Mouse (Mus musculus) E14TG2a.4 (cell line): ENCODE results near the gene Map6.

Experiments
- CTCF ChIP-seq: conservative IDR thresholded peaks from 2 replicates; pipeline ENCODE4 v1.5.1; 2014; ENCODE audit warnings: low read length
- NANOG ChIP-seq: IDR thresholded peaks from 2 replicates; pipeline ENCODE4 v1.6.1; 2014; ENCODE audit warnings: borderline replicate concordance, low read length, mixed read lengths
- POU5F1 ChIP-seq: IDR thresholded peaks from 2 replicates; pipeline ENCODE4 v1.6.1; 2014; ENCODE audit warnings: low read length, borderline replicate concordance

DNA sequence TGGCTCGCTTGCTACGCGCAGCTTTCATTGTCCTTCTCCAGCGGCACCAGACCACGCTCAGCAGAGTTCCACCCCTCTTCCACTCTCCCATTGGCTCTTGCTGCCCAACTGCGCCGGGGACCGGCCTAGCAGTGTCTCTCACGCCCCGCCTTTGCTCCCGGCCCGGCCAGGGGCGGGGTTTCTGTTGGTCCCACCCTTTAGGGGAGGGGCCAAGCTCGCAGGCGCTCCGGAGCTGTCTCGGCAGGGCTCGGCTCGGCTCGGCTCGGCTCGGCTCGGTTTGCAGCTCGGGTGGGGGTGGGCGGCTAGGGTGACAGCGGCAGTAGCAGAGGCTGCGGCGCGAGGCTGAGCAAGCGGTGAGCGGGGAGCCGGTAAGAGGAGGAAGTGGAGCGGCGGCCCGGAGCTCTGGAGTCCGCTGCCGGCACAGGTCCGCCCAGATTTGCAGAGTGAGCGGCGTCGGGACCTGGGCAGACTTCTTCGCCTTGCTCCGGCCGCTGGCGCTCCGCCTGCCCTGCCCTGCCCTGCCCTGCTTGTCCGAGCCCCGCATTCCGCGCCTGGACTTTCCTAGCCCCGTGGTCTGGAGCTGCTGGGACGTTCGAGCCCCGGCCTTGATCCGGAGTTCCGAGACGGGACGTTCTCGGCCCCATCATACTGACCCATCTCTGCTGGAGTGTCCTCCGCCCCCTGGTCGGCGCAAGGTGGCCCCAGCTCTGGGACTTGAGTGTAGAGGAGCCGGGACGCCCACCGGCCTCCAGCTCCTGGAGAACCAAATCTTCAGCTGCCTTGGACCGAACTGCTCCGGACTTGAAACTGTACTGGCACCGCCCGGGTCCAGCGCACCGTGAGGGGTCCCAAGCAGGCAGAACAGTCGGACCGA is 114.2 kb downstream of the Map6 start, which contains the start of gene Gdpd5:
- TF ChIP-seq CTCF: no peak
- no peak for TF ChIP-seq NANOG
- TF ChIP-seq POU5F1: no peak
